16 mouse cellular contexts compared by ENCODE assay signal in genomic region chr2:164453047-164453757, GRCm38 (mm10). TPM values are rescaled to one million over a fixed set of nuclear protein-coding genes. Genes with fewer than 3 reads are reported as not detected.
DNase-seq lines count a peak whose midpoint lies in the region; ATAC-seq and TF ChIP-seq lines count a peak whose summit lies in the region.
"Had no signal": no experiment of that assay in that cellular context is flagged by ENCODE, and none has a peak within 500 bp of the region (broad histone marks: within the 10 kb centered on the region; RNA-seq: fewer than 3 reads in every experiment).

No protein-coding gene starts in this region.

- peak; percentile 54 to 66 for DNase-seq in heart, adult 18-20 months
- peak; percentile 52 to 65 for DNase-seq in heart, adult 9 months (ENCODE audit: low spot score in 2 of 2)
- peak; percentile 19 for DNase-seq in heart, postnatal 25 days (ENCODE audit: low spot score)
- no peak for DNase-seq in limb, embryonic 14.5 days (ENCODE audit: low spot score)
- no peak for DNase-seq in urinary bladder, postnatal 36 days (ENCODE audit: low spot score in 2 of 2)
- no peak for DNase-seq in frontal cortex, postnatal 25 days (ENCODE audit: low spot score in 2 of 2)
- DNase-seq: cerebellum, adult 8-10 months; gastrocnemius, postnatal 25 days; layer of hippocampus, adult 9-11 months had no signal

- 80% methylated on average over 14 of the region's 14 CpGs for WGBS in limb, embryonic 14.5 days

- no peak overlapping the region for H3K4me2 ChIP-seq in limb, embryonic 14.5 days (replicated peaks; ENCODE audit: low read depth, low read length, severe bottlenecking)
- H3K4me2 ChIP-seq: hindbrain, embryonic 13.5 days; liver, embryonic 15.5 days had no signal

- intact Hi-C loops in heart, postnatal 25 days (cut with DNase I): no loop called here

- H3K9me3 ChIP-seq in limb, embryonic 14.5 days (ENCODE audit: control insufficient read depth, low read length): no peaks in the 10 kb centered on the region
- H3K9me3 ChIP-seq: hindbrain, embryonic 13.5 days; liver, embryonic 15.5 days; midbrain, embryonic 10.5 days had no signal

- TF ChIP-seq POLR2A in limb, embryonic 14.5 days (IDR thresholded peaks at IDR 0.05; ENCODE audit: borderline replicate concordance, extremely low read depth, insufficient read depth, insufficient read length): no peak

- ATAC-seq in limb, embryonic 14.5 days (ENCODE audit: low FRiP score, low read depth): no peak
- no peak for ATAC-seq in monocyte, adult 5-6 weeks (replicated peaks; ENCODE audit: insufficient number of reproducible peaks, low FRiP score, low TSS enrichment, poor library complexity, severe bottlenecking)
- ATAC-seq: intestine, postnatal 0 days had no signal

- no peaks in the 10 kb centered on the region for H3K36me3 ChIP-seq in limb, embryonic 14.5 days (ENCODE audit: control insufficient read depth, insufficient read depth, low read length)
- H3K36me3 ChIP-seq: hindbrain, embryonic 13.5 days; liver, embryonic 15.5 days; midbrain, embryonic 10.5 days had no signal

- H3K4me1 ChIP-seq in limb, embryonic 14.5 days (ENCODE audit: control insufficient read depth, insufficient read depth, low read length): peaks cover 34% of the 10 kb centered on the region

- 0 out of 2 replicates have a peak overlapping the region, but pooled peaks have one; percentile 40 for H3K27ac ChIP-seq in limb, embryonic 14.5 days (replicated peaks; ENCODE audit: low read depth, low read length)
- H3K27ac ChIP-seq: hindbrain, embryonic 13.5 days; liver, embryonic 15.5 days; midbrain, embryonic 10.5 days had no signal

- no peak overlapping the region for H3K9ac ChIP-seq in limb, embryonic 14.5 days (ENCODE audit: low read depth, low read length, severe bottlenecking)
- H3K9ac ChIP-seq: hindbrain, embryonic 13.5 days; liver, embryonic 15.5 days had no signal

- no peaks in the 10 kb centered on the region for H3K27me3 ChIP-seq in limb, embryonic 14.5 days (ENCODE audit: control insufficient read depth, insufficient read depth, low read length)
- H3K27me3 ChIP-seq: hindbrain, embryonic 13.5 days had no signal

- H3K4me3 ChIP-seq in limb, embryonic 14.5 days (replicated peaks; ENCODE audit: low read length): no peak overlapping the region
- H3K4me3 ChIP-seq: erythroblast, embryonic 14.5 days; hindbrain, embryonic 13.5 days; liver, embryonic 15.5 days; midbrain, embryonic 10.5 days had no signal

RNA-seq across cellular contexts. Expression of gene Sys1, which starts 3.6 kb away (rescaled TPM):
- total RNA-seq in heart, adult 18-20 months (2021): 10 to 100 TPM; 23.0 to 23.1 TPM
- 10 to 100 TPM; 22.2 to 26.8 TPM for total RNA-seq in heart, postnatal 25 days (2021)
- 48.4 and 68.8 TPM in 2 replicates for polyA plus RNA-seq in limb, embryonic 14.5 days (2012; rRNA removed)
- polyA plus RNA-seq in limb, embryonic 14.5 days (2014; fragmentation: Nextera tagmentation; extraction: Ambion mirVana): 73.1 TPM in 2 replicates
- total RNA-seq in monocyte, adult 5-6 weeks (2017): 17.0 to 30.1 TPM (median 24.9 TPM) in 3 replicates

RNA-seq across cellular contexts. Expression of gene Gm20458, which starts 7.6 kb away (rescaled TPM):
- total RNA-seq in heart, adult 18-20 months (2021): 10 to 100 TPM in 1 of 2 experiments, 1 to 10 TPM in 1; 3.7 to 11.1 TPM
- total RNA-seq in heart, postnatal 25 days (2021): 1 to 10 TPM; 1.4 to 2.5 TPM
- polyA plus RNA-seq in limb, embryonic 14.5 days (2012; rRNA removed): 9.0 and 10.4 TPM in 2 replicates
- polyA plus RNA-seq in limb, embryonic 14.5 days (2014; fragmentation: Nextera tagmentation; extraction: Ambion mirVana): 12.2 and 14.3 TPM in 2 replicates
- total RNA-seq in monocyte, adult 5-6 weeks (2017): 4.9 TPM in 1 of 3 replicates, not detected in the others
- polyA plus RNA-seq: erythroblast, embryonic 14.5 days had no signal

RNA-seq across cellular contexts. Expression of gene Sdc4, which starts 9.5 kb away (rescaled TPM):
- 10 to 100 TPM; 18.7 to 34.2 TPM for total RNA-seq in heart, adult 18-20 months (2021)
- total RNA-seq in heart, postnatal 25 days (2021): 10 to 100 TPM; 19.7 to 22.4 TPM
- polyA plus RNA-seq in limb, embryonic 14.5 days (2012; rRNA removed): 27.4 and 29.7 TPM in 2 replicates
- polyA plus RNA-seq in limb, embryonic 14.5 days (2014; fragmentation: Nextera tagmentation; extraction: Ambion mirVana): 65.9 and 68.2 TPM in 2 replicates
- 14.1 to 26.0 TPM (median 16.6 TPM) in 3 replicates for total RNA-seq in monocyte, adult 5-6 weeks (2017)

RNA-seq across cellular contexts. Expression of gene Trp53tg5, which starts 20.3 kb away (rescaled TPM):
- total RNA-seq in heart, adult 18-20 months (2021): not detected
- not detected for total RNA-seq in heart, postnatal 25 days (2021)
- polyA plus RNA-seq in limb, embryonic 14.5 days (2012; rRNA removed): not detected in 2 replicates
- polyA plus RNA-seq in limb, embryonic 14.5 days (2014; fragmentation: Nextera tagmentation; extraction: Ambion mirVana): 0.22 TPM in 1 of 2 replicates, not detected in the other
- total RNA-seq in monocyte, adult 5-6 weeks (2017): 0.68 TPM in 1 of 3 replicates, not detected in the others
- total RNA-seq: gastrocnemius, postnatal 25 days; left cerebral cortex, postnatal 14 days had no signal
- polyA plus RNA-seq: erythroblast, embryonic 14.5 days; intestine, postnatal 0 days; liver, embryonic 15.5 days; midbrain, embryonic 10.5 days had no signal

RNA-seq across cellular contexts. Expression of gene Dbndd2, which starts 32.7 kb away (rescaled TPM):
- total RNA-seq in heart, adult 18-20 months (2021): 10 to 100 TPM in 1 of 2 experiments, 1 to 10 TPM in 1; 9.4 to 10.7 TPM
- 10 to 100 TPM; 14.4 to 21.9 TPM for total RNA-seq in heart, postnatal 25 days (2021)
- 7.7 and 8.3 TPM in 2 replicates for polyA plus RNA-seq in limb, embryonic 14.5 days (2012; rRNA removed)
- 2.9 and 4.4 TPM in 2 replicates for polyA plus RNA-seq in limb, embryonic 14.5 days (2014; fragmentation: Nextera tagmentation; extraction: Ambion mirVana)
- 3.1 to 12.6 TPM (median 7.4 TPM) in 3 replicates for total RNA-seq in monocyte, adult 5-6 weeks (2017)

Comparison
In these comparisons a context has a peak if more than half of its experiments do, and no peak if none do; other contexts are left out.
1. DNase-seq: peak in heart, adult 18-20 months (2 of 2), heart, adult 9 months (2 of 2) and heart, postnatal 25 days (single experiment); none in limb, embryonic 14.5 days (single experiment), urinary bladder, postnatal 36 days (0 of 2) and frontal cortex, postnatal 25 days (0 of 2).